Mouse (Mus musculus) forebrain, embryonic 11.5 days (tissue): ENCODE measurements around the gene Ehmt1. TPM values are rescaled to one million over a fixed set of nuclear protein-coding genes. Genes with fewer than 3 reads are reported as not detected.

Experiments used
- ATAC-seq: fragments of 200-750 bp; cut with Nextera tagmentation; replicated peaks from 2 replicates; pipeline ENCODE4 v1.8.0; 2017; ENCODE audit warnings: moderate TSS enrichment; ENCODE audit not compliant: low FRiP score
- DNase-seq: peaks from one replicate; pipeline ENCODE4 v3.0.0-alpha.2; 2017; ENCODE audit warnings: low spot score
- H3K27ac ChIP-seq: fragments of 300-500 bp; sonication (generic); 2 replicates; pipeline ENCODE4 v1.5.1; 2014; ENCODE audit warnings: low read depth, low read length
- H3K27me3 ChIP-seq: fragments of 300-500 bp; sonication (generic); 2 replicates; pipeline ENCODE4 v1.6.1; 2014; ENCODE audit warnings: mild to moderate bottlenecking, low read length, mixed read lengths; ENCODE audit not compliant: control insufficient read depth, insufficient read depth
- H3K36me3 ChIP-seq: fragments of 300-500 bp; sonication (generic); 2 replicates; pipeline ENCODE4 v1.6.1; 2014; ENCODE audit warnings: mild to moderate bottlenecking, low read length, moderate library complexity, mixed read lengths; ENCODE audit not compliant: control insufficient read depth, insufficient read depth
- H3K4me1 ChIP-seq: fragments of 300-500 bp; sonication (generic); replicated peaks from 2 replicates; pipeline ENCODE4 v1.6.1; 2014; ENCODE audit warnings: low read length, mixed read lengths; ENCODE audit not compliant: control insufficient read depth, insufficient read depth
- H3K4me2 ChIP-seq: fragments of 300-500 bp; sonication (generic); 2 replicates; pipeline ENCODE4 v1.6.1; 2014; ENCODE audit warnings: low read depth, mild to moderate bottlenecking, low read length, moderate library complexity, mixed read lengths; ENCODE audit not compliant: severe bottlenecking
- H3K4me3 ChIP-seq: fragments of 300-500 bp; sonication (generic); 2 replicates; pipeline ENCODE4 v1.5.1; 2014; ENCODE audit warnings: low read depth, low read length
- H3K9ac ChIP-seq: fragments of 300-500 bp; sonication (generic); 2 replicates; pipeline ENCODE4 v1.6.1; 2014; ENCODE audit warnings: low read length
- H3K9me3 ChIP-seq: fragments of 300-500 bp; sonication (generic); 2 replicates; pipeline ENCODE4 v1.6.1; 2016; ENCODE audit warnings: low read length, mixed read lengths; ENCODE audit not compliant: control insufficient read depth
- WGBS: fragments of 180-500 bp; shearing (Covaris S2); extraction: QIAGEN DNeasy Blood & Tissue Kit; methylation state at CpG from one replicate; pipeline ENCODE4 v1.1.7; 2014; 5-methylcytosine and 5-hydroxymethylcytosine counted together
- polyA plus RNA-seq: library from polyadenylated mRNA; unstranded; fragments of >200 nt; fragmentation: Nextera tagmentation; extraction: Ambion mirVana; gene quantifications from 2 replicates; pipeline ENCODE4 v1.2.1, GENCODE M21; 2014

Ehmt1 gene
- polyA plus RNA-seq, 1 experiment from 2014 or later = 123 TPM

DNA sequence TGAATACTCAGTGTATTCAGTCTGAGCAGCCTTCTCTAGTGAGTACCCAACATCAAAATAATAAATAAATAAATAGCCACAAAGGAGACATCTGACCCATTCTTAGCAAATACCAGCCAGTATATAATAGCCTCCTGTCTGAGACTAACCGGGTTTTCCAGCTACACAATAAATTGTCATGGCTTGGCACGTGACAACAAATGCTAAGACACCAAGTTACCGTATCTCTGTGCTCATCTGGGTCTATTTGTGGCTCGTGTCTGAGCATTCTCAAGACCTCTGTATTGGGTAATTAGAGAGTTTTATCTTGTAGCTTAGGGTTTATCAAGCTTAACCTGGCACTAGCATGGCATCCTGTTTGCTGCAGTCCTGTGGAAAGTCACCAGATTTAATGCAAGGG is 22.7 kb upstream of the Ehmt1 start:
- DNase-seq (no peak), ATAC-seq (no peak)
- Histone ChIP-seq H3K4me3 (no peak overlapping the region), H3K4me1 (no peaks in the 10 kb centered on the region), H3K9ac (no peak overlapping the region), H3K27me3 (no peaks in the 10 kb centered on the region), H3K9me3 (no peaks in the 10 kb centered on the region), H3K4me2 (no peak overlapping the region), H3K27ac (no peak overlapping the region), H3K36me3 (no peaks in the 10 kb centered on the region)
- WGBS = 78% methylated on average over 4 of the region's 4 CpGs

DNA sequence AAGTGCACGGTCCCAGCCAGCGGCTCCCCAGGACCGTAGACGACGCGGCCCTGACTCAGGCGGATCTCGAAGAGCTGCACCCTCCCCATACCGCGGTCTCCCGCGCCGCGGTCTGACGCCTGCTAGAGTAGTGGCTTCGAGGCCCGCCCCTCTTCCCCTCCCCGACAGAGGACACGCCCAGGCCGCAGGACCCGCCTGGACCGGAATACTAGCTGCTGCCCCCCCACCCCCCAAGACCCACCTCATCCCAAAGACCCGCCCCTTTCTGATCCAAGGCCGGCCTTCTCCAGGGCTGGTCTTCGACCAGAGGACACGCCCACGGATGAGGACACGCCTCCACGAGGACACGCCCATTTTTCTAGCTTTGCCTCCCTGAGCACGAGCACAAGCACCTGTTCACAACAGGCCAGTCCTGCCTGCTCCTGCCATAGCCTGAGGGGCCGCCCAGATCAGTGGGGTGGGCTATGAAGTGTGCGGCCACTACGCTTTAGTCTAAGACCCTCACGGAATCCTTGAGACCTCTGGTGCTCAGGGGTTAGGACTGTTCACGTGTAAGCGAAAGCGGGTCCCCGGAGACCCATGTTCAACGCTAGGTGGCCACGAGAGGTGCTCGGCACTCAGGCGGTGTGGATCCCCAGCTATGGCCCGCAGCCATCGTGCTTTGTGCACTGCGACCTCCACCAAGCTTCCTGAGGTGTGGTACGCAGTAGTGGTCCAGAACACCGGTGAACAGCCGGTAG is 15.8 kb upstream of the Ehmt1 start, which contains the start of gene Arrdc1:
TSS of gene Arrdc1 (minus strand) at position 196 of the 740 bp plus-strand sequence.
- WGBS = under 1% methylated on average over 47 of the region's 49 CpGs
- H3K4me1 ChIP-seq = peaks cover 2% of the 10 kb centered on the region; the same call in 1 of the 2 replicates
- no peaks in the 10 kb centered on the region for H3K36me3 ChIP-seq
- peak; percentile 93 for ATAC-seq
- peak within 1 kb of the TSS; percentile 96 for H3K4me2 ChIP-seq
- H3K27me3 ChIP-seq = no peaks in the 10 kb centered on the region; the same call in 1 of the 2 replicates
- no peak within 1 kb of the TSS for H3K27ac ChIP-seq
- peak within 1 kb of the TSS; percentile 66 for H3K9ac ChIP-seq
- peak; percentile 96 for DNase-seq
- H3K4me3 ChIP-seq = peak within 1 kb of the TSS; percentile 52
- no peaks in the 10 kb centered on the region for H3K9me3 ChIP-seq

DNA sequence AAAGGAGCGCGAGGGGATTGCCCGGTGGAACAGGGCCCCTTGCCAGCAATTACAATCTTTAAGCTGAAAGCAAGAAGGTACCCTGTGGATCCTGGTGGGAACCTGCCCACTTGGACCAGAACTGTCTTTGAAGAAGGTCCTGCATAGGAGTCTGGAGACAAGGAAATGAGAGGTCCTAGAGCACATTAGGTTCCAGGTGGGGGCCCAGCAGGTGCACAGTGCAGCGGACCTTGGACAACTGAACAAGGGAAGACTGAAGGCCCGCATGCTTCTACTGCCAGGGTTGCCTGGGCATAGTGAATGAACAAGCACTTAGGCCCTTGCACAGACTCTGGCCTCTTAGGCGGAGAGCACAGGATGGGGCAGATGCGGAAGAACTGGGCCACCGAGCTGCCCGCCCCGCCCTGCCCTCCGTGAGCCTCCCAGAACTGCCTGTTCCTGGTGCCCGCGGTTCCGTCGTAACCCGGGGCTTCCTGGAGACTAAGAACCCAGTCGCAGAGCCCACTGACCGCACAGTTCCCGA is 15.1 kb upstream of the Ehmt1 start:
- no peaks in the 10 kb centered on the region for H3K9me3 ChIP-seq
- peak; percentile 42 for ATAC-seq
- H3K36me3 ChIP-seq = no peaks in the 10 kb centered on the region
- peak overlapping the region; percentile 52 for H3K4me3 ChIP-seq
- 3% methylated on average over 19 of the region's 19 CpGs for WGBS
- peak overlapping the region; percentile 96 for H3K4me2 ChIP-seq
- H3K27ac ChIP-seq = no peak overlapping the region
- DNase-seq = no peak
- peak overlapping the region; percentile 66 for H3K9ac ChIP-seq
- H3K27me3 ChIP-seq = no peaks in the 10 kb centered on the region; the same call in 1 of the 2 replicates
- peaks cover 2% of the 10 kb centered on the region; the same call in 1 of the 2 replicates for H3K4me1 ChIP-seq

DNA sequence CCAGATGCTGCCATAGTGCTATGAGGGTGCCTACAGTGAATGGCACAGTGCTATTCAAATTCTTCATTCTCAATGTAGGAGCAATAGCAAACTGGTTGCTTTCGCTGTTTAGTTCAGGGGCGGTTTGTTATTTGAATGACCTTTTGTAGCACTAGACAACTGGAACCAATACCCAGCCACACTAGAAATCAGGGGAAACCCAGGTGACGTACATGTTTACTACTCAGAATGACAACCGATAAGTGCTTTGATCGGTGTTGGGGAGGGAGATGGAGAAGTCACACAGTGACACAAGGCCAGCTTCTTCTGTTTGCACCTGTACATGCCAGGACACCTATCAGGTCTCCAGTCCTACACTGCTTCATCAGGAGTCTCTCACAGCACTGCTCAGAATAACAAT is 10.2 kb upstream of the Ehmt1 start:
- no peaks in the 10 kb centered on the region for H3K9me3 ChIP-seq
- no peak overlapping the region for H3K4me3 ChIP-seq
- no peak overlapping the region for H3K9ac ChIP-seq
- H3K4me1 ChIP-seq = no peaks in the 10 kb centered on the region
- H3K36me3 ChIP-seq = no peaks in the 10 kb centered on the region
- H3K27me3 ChIP-seq = no peaks in the 10 kb centered on the region; the same call in 1 of the 2 replicates
- ATAC-seq (no peak), DNase-seq (no peak)
- H3K4me2 ChIP-seq = no peak overlapping the region
- no peak overlapping the region for H3K27ac ChIP-seq
- 90% methylated on average over 5 of the region's 5 CpGs for WGBS

DNA sequence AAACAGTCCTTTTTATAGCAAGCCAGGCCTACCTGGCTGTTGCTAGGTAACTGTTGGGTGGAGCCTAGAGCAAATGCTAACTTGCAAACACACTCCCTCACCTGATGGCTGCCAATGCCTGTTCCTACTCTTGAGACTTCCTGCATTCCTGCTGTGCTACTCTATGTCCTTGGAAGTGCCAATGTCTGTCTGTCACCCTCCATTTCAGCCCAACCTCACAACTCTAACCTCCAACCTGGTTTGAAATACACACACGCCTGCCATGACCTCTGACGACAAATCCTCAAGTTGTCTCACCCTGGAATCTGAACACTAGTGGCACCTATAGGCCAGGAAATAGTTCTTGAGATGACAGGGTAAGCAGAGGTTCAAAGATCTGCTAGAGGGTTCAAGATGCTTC is 9.7 kb upstream of the Ehmt1 start:
- WGBS = 78% methylated on average over 2 of the region's 2 CpGs
- no peaks in the 10 kb centered on the region for H3K9me3 ChIP-seq
- H3K36me3 ChIP-seq = no peaks in the 10 kb centered on the region
- no peaks in the 10 kb centered on the region for H3K4me1 ChIP-seq
- no peak overlapping the region for H3K27ac ChIP-seq
- ATAC-seq (no peak), DNase-seq (no peak)
- no peak overlapping the region for H3K4me3 ChIP-seq
- H3K9ac ChIP-seq = no peak overlapping the region
- no peak overlapping the region for H3K4me2 ChIP-seq
- H3K27me3 ChIP-seq = no peaks in the 10 kb centered on the region

DNA sequence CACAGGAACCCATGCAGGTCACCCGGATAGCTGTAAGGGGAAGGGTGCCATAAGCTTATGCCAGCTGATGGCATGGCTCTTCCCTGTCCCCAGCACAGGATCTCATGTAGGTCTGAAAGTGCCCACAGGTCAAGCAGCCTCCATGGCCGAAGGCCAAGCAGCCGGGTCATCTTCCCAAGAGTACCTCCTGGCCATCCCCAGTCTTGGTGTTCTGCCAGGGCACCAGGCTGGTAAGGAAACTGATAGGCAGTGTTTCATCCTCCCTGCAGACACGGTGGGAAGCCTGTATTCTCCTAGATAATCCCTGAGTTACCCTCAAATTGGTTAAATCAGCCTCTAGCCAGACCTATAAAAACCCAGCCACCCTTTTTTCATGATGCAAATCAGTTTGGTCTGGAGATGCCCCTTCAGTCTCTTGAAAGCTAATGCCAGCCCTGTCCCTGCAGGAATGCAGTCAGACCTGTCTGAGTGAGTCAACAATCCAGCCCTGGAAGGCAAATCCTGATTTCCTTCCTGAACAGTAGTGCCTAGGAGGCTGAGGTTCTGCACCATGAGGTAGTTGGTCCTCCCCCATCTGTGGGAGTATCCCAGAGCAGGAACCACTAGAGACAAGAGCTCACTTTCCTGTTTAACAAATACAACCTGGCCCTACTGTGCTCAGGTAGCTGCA is 8.5 kb upstream of the Ehmt1 start:
- DNase-seq = no peak
- Histone ChIP-seq H3K27ac (no peak overlapping the region), H3K9me3 (no peaks in the 10 kb centered on the region), H3K36me3 (no peaks in the 10 kb centered on the region), H3K4me3 (no peak overlapping the region), H3K4me2 (no peak overlapping the region), H3K9ac (no peak overlapping the region), H3K4me1 (no peaks in the 10 kb centered on the region), H3K27me3 (no peaks in the 10 kb centered on the region)
- no peak for ATAC-seq
- WGBS = 66% methylated on average over 4 of the region's 4 CpGs

DNA sequence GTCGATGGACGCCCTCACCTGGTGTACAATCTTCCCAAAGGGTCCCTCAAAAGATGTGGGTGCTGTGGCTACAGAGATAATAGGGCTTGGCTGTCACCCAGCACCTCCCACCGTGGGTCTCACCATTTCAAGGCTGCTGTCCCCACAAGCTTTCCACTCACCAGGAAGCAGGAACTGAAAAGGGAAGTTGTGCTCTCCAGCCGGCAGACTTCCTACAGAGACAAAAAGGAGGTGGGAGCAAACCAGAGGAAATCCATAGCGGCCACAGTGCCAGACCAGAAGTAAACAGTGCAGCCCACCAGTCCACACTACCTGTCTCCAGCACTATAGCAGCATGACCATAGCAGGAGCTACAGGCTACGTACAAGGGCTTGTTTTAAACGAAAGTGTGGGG is 7.5 kb upstream of the Ehmt1 start:
- ATAC-seq (no peak), DNase-seq (no peak)
- Histone ChIP-seq H3K9ac (no peak overlapping the region), H3K4me3 (no peak overlapping the region), H3K9me3 (no peaks in the 10 kb centered on the region), H3K4me2 (no peak overlapping the region), H3K4me1 (no peaks in the 10 kb centered on the region), H3K27ac (no peak overlapping the region), H3K27me3 (no peaks in the 10 kb centered on the region), H3K36me3 (no peaks in the 10 kb centered on the region)
- 82% methylated on average over 7 of the region's 7 CpGs for WGBS

DNA sequence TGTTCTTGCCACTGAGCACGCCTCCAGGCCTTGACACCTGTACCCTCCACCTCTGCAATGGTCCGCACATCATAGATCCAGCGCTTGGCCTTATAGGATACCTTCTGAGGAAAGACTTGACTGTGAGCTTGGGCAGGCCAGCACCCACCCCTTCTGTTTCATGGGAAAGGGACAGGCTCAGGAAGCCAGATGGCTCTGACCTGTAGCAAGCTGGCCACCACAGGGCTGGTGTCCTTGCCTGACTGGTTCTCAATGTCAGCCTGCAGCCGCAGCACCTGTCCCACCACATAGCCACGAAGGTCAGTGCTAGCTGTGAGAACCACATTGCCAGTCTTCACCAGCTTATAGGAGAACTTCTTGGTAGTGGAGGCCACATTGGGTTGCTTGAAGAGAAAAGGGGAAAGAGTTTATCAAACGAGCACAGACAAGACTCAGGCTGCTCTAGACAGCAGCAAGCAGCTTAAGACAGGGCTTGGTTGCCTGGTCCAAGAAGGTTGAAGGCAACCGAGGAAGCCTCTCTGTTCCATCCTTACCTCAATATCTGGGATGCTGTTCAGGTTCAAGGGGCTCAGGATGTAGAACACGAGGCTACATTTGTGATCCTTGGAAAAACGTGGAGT is 7.0 kb upstream of the Ehmt1 start:
- H3K36me3 ChIP-seq = no peaks in the 10 kb centered on the region
- H3K9me3 ChIP-seq = no peaks in the 10 kb centered on the region
- H3K4me1 ChIP-seq = no peaks in the 10 kb centered on the region
- DNase-seq = no peak
- no peak overlapping the region for H3K9ac ChIP-seq
- H3K27me3 ChIP-seq = no peaks in the 10 kb centered on the region
- H3K27ac ChIP-seq = no peak overlapping the region
- H3K4me2 ChIP-seq = no peak overlapping the region
- WGBS = 85% methylated on average over 9 of the region's 9 CpGs
- no peak for ATAC-seq
- H3K4me3 ChIP-seq = no peak overlapping the region
